ENCODE assay signal across 9 mouse cellular contexts in genomic region chr16:18589804-18590790, GRCm38 (mm10). TPM values are rescaled to one million over a fixed set of nuclear protein-coding genes. Genes with fewer than 3 reads are reported as not detected.
A peak's percentile ranks its signal among the peaks of the same experiment; 100 is the strongest.
DNase-seq lines count a peak whose midpoint lies in the region; ATAC-seq and TF ChIP-seq lines count a peak whose summit lies in the region.
"Had no signal": no experiment of that assay in that cellular context is flagged by ENCODE, and none has a peak within 500 bp of the region (broad histone marks: within the 10 kb centered on the region; RNA-seq: fewer than 3 reads in every experiment).

Gene Tbx1, minus strand, starts transcription at chr16:18590671.

- peak within 1 kb of the TSS; percentile 36 for H3K9ac ChIP-seq in lung, embryonic 14.5 days
- no peak within 1 kb of the TSS for H3K9ac ChIP-seq in midbrain, embryonic 11.5 days (ENCODE audit: low read length)

- H3K36me3 ChIP-seq in lung, embryonic 14.5 days (ENCODE audit: insufficient read depth) = no peaks in the 10 kb centered on the region
- no peaks in the 10 kb centered on the region for H3K36me3 ChIP-seq in midbrain, embryonic 11.5 days (ENCODE audit: control insufficient read depth, insufficient read depth, low read length)

- H3K9me3 ChIP-seq in lung, embryonic 14.5 days (ENCODE audit: low read depth, low read length) = no peaks in the 10 kb centered on the region
- no peaks in the 10 kb centered on the region for H3K9me3 ChIP-seq in midbrain, embryonic 11.5 days (ENCODE audit: control insufficient read depth, low read length)

- peak; percentile 6; the same call in 1 of the 2 replicates for ATAC-seq in lung, embryonic 14.5 days (ENCODE audit: insufficient read depth)
- ATAC-seq in common myeloid progenitor, adult 5-6 weeks (replicated peaks; ENCODE audit: low read depth, poor library complexity, severe bottlenecking) = peak; percentile 46
- peak; percentile 78 for ATAC-seq in inflammation-experienced regulatory T-cells, adult 6 months
- ATAC-seq in midbrain, embryonic 11.5 days (ENCODE audit: low FRiP score) = no peak

- WGBS in lung, embryonic 14.5 days = 4% methylated on average over 48 of the region's 48 CpGs
- under 1% methylated on average over 48 of the region's 48 CpGs for WGBS in midbrain, embryonic 11.5 days

- TF ChIP-seq CTCF in lung, embryonic 14.5 days (IDR thresholded peaks at IDR 0.05; ENCODE audit: low read depth) = peak; percentile 77

- 0 out of 2 replicates have a peak, but pooled peaks cover 3% of the 10 kb centered on the region for H3K4me1 ChIP-seq in lung, embryonic 14.5 days (ENCODE audit: insufficient read depth)
- peaks cover 24% of the 10 kb centered on the region for H3K4me1 ChIP-seq in midbrain, embryonic 11.5 days (ENCODE audit: control insufficient read depth, insufficient read depth, low read length)

- peak; percentile 55 for DNase-seq in lung, embryonic 14.5 days
- DNase-seq in lung, postnatal 25 days (ENCODE audit: low spot score) = no peak
- DNase-seq in midbrain, embryonic 11.5 days (ENCODE audit: low spot score, missing footprints) = peak; percentile 93
- peak; percentile 72 for DNase-seq in thymus, postnatal 25 days
- no peak for DNase-seq in left cerebral cortex, adult 11 months (ENCODE audit: low spot score)
- no peak for DNase-seq in right cerebral cortex, postnatal 10 days (ENCODE audit: low spot score in 2 of 2)

- peak within 1 kb of the TSS; percentile 54 for H3K27ac ChIP-seq in lung, embryonic 14.5 days (ENCODE audit: low read depth)
- no peak within 1 kb of the TSS for H3K27ac ChIP-seq in midbrain, embryonic 11.5 days (ENCODE audit: low read depth, low read length)

- peak within 1 kb of the TSS; percentile 33 for H3K4me3 ChIP-seq in lung, embryonic 14.5 days (ENCODE audit: low read depth, low read length)
- H3K4me3 ChIP-seq in midbrain, embryonic 11.5 days (ENCODE audit: low read depth, low read length) = peak within 1 kb of the TSS; percentile 15
- H3K4me3 ChIP-seq: erythroblast, embryonic 14.5 days had no signal

- peak within 1 kb of the TSS; percentile 86 for H3K4me2 ChIP-seq in lung, embryonic 14.5 days
- H3K4me2 ChIP-seq in midbrain, embryonic 11.5 days = peak within 1 kb of the TSS; percentile 30

- H3K27me3 ChIP-seq in lung, embryonic 14.5 days (ENCODE audit: insufficient read depth, low read length) = peaks cover 72% of the 10 kb centered on the region
- peaks cover 88% of the 10 kb centered on the region for H3K27me3 ChIP-seq in midbrain, embryonic 11.5 days (ENCODE audit: control insufficient read depth, insufficient read depth, low read length)

RNA-seq across cellular contexts. Expression of gene Tbx1, which starts in this region (rescaled TPM):
- 12.0 and 15.8 TPM in 2 replicates for polyA plus RNA-seq in lung, embryonic 14.5 days (2014; fragmentation: Nextera tagmentation; extraction: Ambion mirVana)
- not detected in 2 replicates for total RNA-seq in common myeloid progenitor, adult 5-6 weeks (2017)
- polyA plus RNA-seq in inflammation-experienced regulatory T-cells, adult 6 months (2017; shearing (Covaris generic)) = not detected
- 0.63 and 0.87 TPM in 2 replicates for polyA plus RNA-seq in midbrain, embryonic 11.5 days (2014; fragmentation: Nextera tagmentation; extraction: Ambion mirVana)
- polyA plus RNA-seq: erythroblast, embryonic 14.5 days had no signal

Comparison
In these comparisons a context has a peak if more than half of its experiments do, and no peak if none do; other contexts are left out.
1. DNase-seq: peak in lung, embryonic 14.5 days (single experiment) and thymus, postnatal 25 days (single experiment); none in lung, postnatal 25 days (single experiment), left cerebral cortex, adult 11 months (single experiment) and right cerebral cortex, postnatal 10 days (0 of 2).
2. Peak in ATAC-seq in common myeloid progenitor, adult 5-6 weeks; RNA of the gene not detected or under 1 TPM.
3. Peak in ATAC-seq in inflammation-experienced regulatory T-cells, adult 6 months; RNA of the gene not detected or under 1 TPM.
4. Peak in DNase-seq, H3K4me3 ChIP-seq and H3K4me2 ChIP-seq in midbrain, embryonic 11.5 days; RNA of the gene not detected or under 1 TPM.